Mouse (Mus musculus): ENCODE results near the gene Dync1li1. TPM values are rescaled to one million over a fixed set of nuclear protein-coding genes. Genes with fewer than 3 reads are reported as not detected.
"Not testable (repeated sequence)": the region's sequence is repeated elsewhere in the genome, so short reads cannot be mapped to it uniquely, and the experiment has no call there.

The Dync1li1 gene
- polyA plus RNA-seq, 1 experiment from 2014 or later: 68.3 TPM

GRCm38 (mm10) chr9:114701031-114701430, 12.4 kb downstream of the Dync1li1 start:
- Histone ChIP-seq H3K27ac (no peak overlapping the region), H3K4me2 (no peak overlapping the region), H3K36me3 (peaks cover 38% of the 10 kb centered on the region), H3K27me3 (no peaks in the 10 kb centered on the region), H3K4me1 (no peaks in the 10 kb centered on the region), H3K9ac (no peak overlapping the region), H3K9me3 (peaks cover 2% of the 10 kb centered on the region; the same call in 1 of the 2 replicates), H3K4me3 (no peak overlapping the region)
- WGBS: 90% methylated on average over 2 of the region's 2 CpGs
- ATAC-seq (ENCODE audit: insufficient number of reproducible peaks, insufficient read depth, low FRiP score, low TSS enrichment, low read depth): no peak

- no peaks in the 10 kb centered on the region for H3K27me3 ChIP-seq
- no peak overlapping the region for H3K4me3 ChIP-seq
- no peak overlapping the region for H3K9ac ChIP-seq
- WGBS: 87% methylated on average over 4 of the region's 4 CpGs
- ATAC-seq (ENCODE audit: insufficient number of reproducible peaks, insufficient read depth, low FRiP score, low TSS enrichment, low read depth): no peak
- peaks cover 45% of the 10 kb centered on the region for H3K36me3 ChIP-seq
- H3K4me2 ChIP-seq: no peak overlapping the region
- H3K27ac ChIP-seq: no peak overlapping the region
- no peaks in the 10 kb centered on the region for H3K4me1 ChIP-seq
- peaks cover 3% of the 10 kb centered on the region; the same call in 1 of the 2 replicates for H3K9me3 ChIP-seq
These were observed 13.3 kb downstream of the Dync1li1 start for GRCm38 (mm10) chr9:114701921-114702320.

GRCm38 (mm10) chr9:114707805-114708204, 19.2 kb downstream of the Dync1li1 start:
- 93% methylated on average over 4 of the region's 4 CpGs for WGBS
- H3K27me3 ChIP-seq: no peaks in the 10 kb centered on the region
- ATAC-seq (ENCODE audit: insufficient number of reproducible peaks, insufficient read depth, low FRiP score, low TSS enrichment, low read depth): no peak
- H3K27ac ChIP-seq: no peak overlapping the region
- H3K4me1 ChIP-seq: no peaks in the 10 kb centered on the region
- H3K4me2 ChIP-seq: no peak overlapping the region
- H3K36me3 ChIP-seq: peaks cover 73% of the 10 kb centered on the region
- H3K9me3 ChIP-seq: peaks cover 3% of the 10 kb centered on the region; the same call in 1 of the 2 replicates
- no peak overlapping the region for H3K4me3 ChIP-seq
- H3K9ac ChIP-seq: no peak overlapping the region

- Histone ChIP-seq H3K27ac (no peak overlapping the region), H3K4me2 (no peak overlapping the region), H3K9me3 (peaks cover 3% of the 10 kb centered on the region; the same call in 1 of the 2 replicates), H3K27me3 (no peaks in the 10 kb centered on the region), H3K9ac (no peak overlapping the region), H3K4me3 (no peak overlapping the region), H3K36me3 (peaks cover 89% of the 10 kb centered on the region), H3K4me1 (no peaks in the 10 kb centered on the region)
- 75% methylated on average over 7 of the region's 7 CpGs for WGBS
- no peak for ATAC-seq (ENCODE audit: insufficient number of reproducible peaks, insufficient read depth, low FRiP score, low TSS enrichment, low read depth)
These were observed 21.8 kb downstream of the Dync1li1 start for GRCm38 (mm10) chr9:114710345-114710744.

- ATAC-seq (ENCODE audit: insufficient number of reproducible peaks, insufficient read depth, low FRiP score, low TSS enrichment, low read depth): no peak
These were observed 24.9 kb downstream of the Dync1li1 start for GRCm38 (mm10) chr9:114713481-114713880.

GRCm38 (mm10) chr9:114716677-114717331, 28.2 kb downstream of the Dync1li1 start:
- no peak overlapping the region for H3K4me2 ChIP-seq
- no peak overlapping the region for H3K9ac ChIP-seq
- no peaks in the 10 kb centered on the region for H3K9me3 ChIP-seq
- no peak overlapping the region for H3K4me3 ChIP-seq
- peaks cover 97% of the 10 kb centered on the region for H3K36me3 ChIP-seq
- no peak for ATAC-seq (ENCODE audit: insufficient number of reproducible peaks, insufficient read depth, low FRiP score, low TSS enrichment, low read depth)
- H3K4me1 ChIP-seq: peaks cover 4% of the 10 kb centered on the region; the same call in 1 of the 2 replicates
- 57% methylated on average over 18 of the region's 18 CpGs for WGBS
- H3K27me3 ChIP-seq: no peaks in the 10 kb centered on the region
- no peak overlapping the region for H3K27ac ChIP-seq

More at GRCm38 (mm10) chr9:114713481-114713880, 24.9 kb downstream of the Dync1li1 start:
- Histone ChIP-seq H3K36me3 (peaks cover 91% of the 10 kb centered on the region), H3K27me3 (no peaks in the 10 kb centered on the region), H3K4me1 (peaks cover 4% of the 10 kb centered on the region; the same call in 1 of the 2 replicates), H3K9me3 (no peaks in the 10 kb centered on the region), H3K27ac (no peak overlapping the region), H3K4me2 (no peak overlapping the region), H3K9ac (no peak overlapping the region), H3K4me3 (no peak overlapping the region)
- 92% methylated on average over 7 of the region's 7 CpGs for WGBS

GRCm38 (mm10) chr9:114727315-114727714, 38.7 kb downstream of the Dync1li1 start:
- H3K4me1 ChIP-seq: peaks cover 6% of the 10 kb centered on the region
- H3K9me3 ChIP-seq: no peaks in the 10 kb centered on the region
- no peak for ATAC-seq (ENCODE audit: insufficient number of reproducible peaks, insufficient read depth, low FRiP score, low TSS enrichment, low read depth)
- no peak overlapping the region for H3K4me2 ChIP-seq
- H3K9ac ChIP-seq: no peak overlapping the region
- peaks cover 32% of the 10 kb centered on the region for H3K36me3 ChIP-seq
- H3K27ac ChIP-seq: no peak overlapping the region
- no peaks in the 10 kb centered on the region for H3K27me3 ChIP-seq
- H3K4me3 ChIP-seq: no peak overlapping the region
- 6% methylated on average over 3 of the region's 3 CpGs for WGBS

GRCm38 (mm10) chr9:114728432-114728831, 39.8 kb downstream of the Dync1li1 start:
- 56% methylated on average over 2 of the region's 2 CpGs for WGBS
- H3K4me3 ChIP-seq; H3K27me3 ChIP-seq; H3K27ac ChIP-seq; H3K9me3 ChIP-seq; H3K4me2 ChIP-seq; ATAC-seq (ENCODE audit: insufficient number of reproducible peaks, insufficient read depth, low FRiP score, low TSS enrichment, low read depth); H3K9ac ChIP-seq: not testable (repeated sequence)
- Histone ChIP-seq H3K36me3 (peaks cover 21% of the 10 kb centered on the region), H3K4me1 (peaks cover 17% of the 10 kb centered on the region)

GRCm38 (mm10) chr9:114729911-114730805, 41.6 kb downstream of the Dync1li1 start:
- H3K36me3 ChIP-seq: peaks cover 4% of the 10 kb centered on the region
- H3K9me3 ChIP-seq: no peaks in the 10 kb centered on the region
- H3K9ac ChIP-seq: no peak overlapping the region
- H3K27ac ChIP-seq: no peak overlapping the region
- H3K27me3 ChIP-seq: no peaks in the 10 kb centered on the region
- H3K4me3 ChIP-seq: peak overlapping the region; percentile 87
- WGBS: 38% methylated on average over 29 of the region's 30 CpGs
- H3K4me2 ChIP-seq: peak overlapping the region; percentile 69
- H3K4me1 ChIP-seq: peaks cover 18% of the 10 kb centered on the region
- ATAC-seq (ENCODE audit: insufficient number of reproducible peaks, insufficient read depth, low FRiP score, low TSS enrichment, low read depth): no peak

GRCm38 (mm10) chr9:114731011-114731755, 42.6 kb downstream of the Dync1li1 start, which contains the start of gene Cmtm6:
Cmtm6 (plus strand) TSS chr9:114731116.
- Histone ChIP-seq H3K9me3 (no peaks in the 10 kb centered on the region), H3K4me1 (peaks cover 18% of the 10 kb centered on the region), H3K4me3 (peak within 1 kb of the TSS; percentile 87), H3K36me3 (no peaks in the 10 kb centered on the region), H3K4me2 (peak within 1 kb of the TSS; percentile 69), H3K27me3 (no peaks in the 10 kb centered on the region), H3K9ac (peak within 1 kb of the TSS; percentile 95), H3K27ac (peak within 1 kb of the TSS; percentile 93)
- WGBS: under 1% methylated on average over 53 of the region's 53 CpGs
- ATAC-seq (ENCODE audit: insufficient number of reproducible peaks, insufficient read depth, low FRiP score, low TSS enrichment, low read depth): peak; percentile 88
